Mouse (Mus musculus): ENCODE results near the gene Lsm2. TPM values are rescaled to one million over a fixed set of nuclear protein-coding genes. Genes with fewer than 3 reads are reported as not detected.
A peak's percentile ranks its signal among the peaks of the same experiment; 100 is the strongest.
"Not testable (repeated sequence)": the region's sequence is repeated elsewhere in the genome, so short reads cannot be mapped to it uniquely, and the experiment has no call there.

Lsm2 gene
- total RNA-seq, 1 experiment from 2014 or later: 13.9 TPM

GRCm38 (mm10) chr17:35021842-35022477 lies 40.3 kb downstream of the Lsm2 start:
- no peak for ATAC-seq (replicated peaks; ENCODE audit: insufficient number of reproducible peaks, low FRiP score, low TSS enrichment, poor library complexity, severe bottlenecking)

- no peak for ATAC-seq (replicated peaks; ENCODE audit: insufficient number of reproducible peaks, low FRiP score, low TSS enrichment, poor library complexity, severe bottlenecking)
These were observed 40.9 kb downstream of the Lsm2 start for GRCm38 (mm10) chr17:35022541-35023060.

- ATAC-seq (replicated peaks; ENCODE audit: insufficient number of reproducible peaks, low FRiP score, low TSS enrichment, poor library complexity, severe bottlenecking): no peak
These were observed 41.6 kb downstream of the Lsm2 start for GRCm38 (mm10) chr17:35023221-35023620.

GRCm38 (mm10) chr17:35023756-35024155 lies 42.1 kb downstream of the Lsm2 start:
- peak; percentile 52 for ATAC-seq (replicated peaks; ENCODE audit: insufficient number of reproducible peaks, low FRiP score, low TSS enrichment, poor library complexity, severe bottlenecking)

GRCm38 (mm10) chr17:35024261-35024660 lies 42.6 kb downstream of the Lsm2 start:
- no peak for ATAC-seq (replicated peaks; ENCODE audit: insufficient number of reproducible peaks, low FRiP score, low TSS enrichment, poor library complexity, severe bottlenecking)

- ATAC-seq (replicated peaks; ENCODE audit: insufficient number of reproducible peaks, low FRiP score, low TSS enrichment, poor library complexity, severe bottlenecking): no peak
These were observed 43.2 kb downstream of the Lsm2 start for GRCm38 (mm10) chr17:35024691-35025488.

- no peak for ATAC-seq (replicated peaks; ENCODE audit: insufficient number of reproducible peaks, low FRiP score, low TSS enrichment, poor library complexity, severe bottlenecking)
These were observed 44.5 kb downstream of the Lsm2 start for GRCm38 (mm10) chr17:35026206-35026605.

- no peak for ATAC-seq (replicated peaks; ENCODE audit: insufficient number of reproducible peaks, low FRiP score, low TSS enrichment, poor library complexity, severe bottlenecking)
These were observed 45.8 kb downstream of the Lsm2 start, which contains the start of gene Sapcd1 for GRCm38 (mm10) chr17:35027277-35028068. Sapcd1 (minus strand) TSS chr17:35028016.

GRCm38 (mm10) chr17:35028315-35028714 lies 46.7 kb downstream of the Lsm2 start:
- no peak for ATAC-seq (replicated peaks; ENCODE audit: insufficient number of reproducible peaks, low FRiP score, low TSS enrichment, poor library complexity, severe bottlenecking)

GRCm38 (mm10) chr17:35029691-35030532 lies 48.2 kb downstream of the Lsm2 start:
- ATAC-seq (replicated peaks; ENCODE audit: insufficient number of reproducible peaks, low FRiP score, low TSS enrichment, poor library complexity, severe bottlenecking): peak; percentile 76

- no peak for ATAC-seq (replicated peaks; ENCODE audit: insufficient number of reproducible peaks, low FRiP score, low TSS enrichment, poor library complexity, severe bottlenecking)
These were observed 49.6 kb downstream of the Lsm2 start for GRCm38 (mm10) chr17:35031272-35031671.

- ATAC-seq (replicated peaks; ENCODE audit: insufficient number of reproducible peaks, low FRiP score, low TSS enrichment, poor library complexity, severe bottlenecking): no peak
These were observed 50.2 kb downstream of the Lsm2 start for GRCm38 (mm10) chr17:35031880-35032279.

- ATAC-seq (replicated peaks; ENCODE audit: insufficient number of reproducible peaks, low FRiP score, low TSS enrichment, poor library complexity, severe bottlenecking): no peak
These were observed 50.7 kb downstream of the Lsm2 start for GRCm38 (mm10) chr17:35032323-35032870.

GRCm38 (mm10) chr17:35033703-35034102 lies 52.0 kb downstream of the Lsm2 start:
- not testable (repeated sequence) for ATAC-seq (replicated peaks; ENCODE audit: insufficient number of reproducible peaks, low FRiP score, low TSS enrichment, poor library complexity, severe bottlenecking)

- no peak for ATAC-seq (replicated peaks; ENCODE audit: insufficient number of reproducible peaks, low FRiP score, low TSS enrichment, poor library complexity, severe bottlenecking)
These were observed 53.2 kb downstream of the Lsm2 start for GRCm38 (mm10) chr17:35034896-35035295.

Measured in monocyte, adult 5-6 weeks (primary cell).